Comparison of ENCODE assay signal across 13 mouse cellular contexts in the genomic region with DNA sequence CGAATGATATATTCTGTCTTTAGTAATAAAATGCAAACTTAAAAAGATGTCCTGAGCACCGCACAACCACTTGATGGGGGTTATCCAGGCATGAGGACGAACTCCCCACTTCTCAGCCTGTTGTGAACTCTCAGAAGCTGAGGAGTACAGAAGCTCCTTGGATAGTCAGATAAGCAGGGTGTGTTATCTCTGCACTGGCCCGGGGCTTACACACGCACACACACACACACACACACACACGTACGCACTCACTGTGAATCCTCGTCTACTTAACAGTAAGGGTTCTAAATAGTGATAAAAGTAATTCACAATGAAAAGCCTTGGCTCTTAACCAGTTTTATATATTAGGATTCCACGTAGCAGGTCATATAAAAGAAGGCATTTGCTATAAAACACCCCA.
"Had no signal": no experiment of that assay in that cellular context is flagged by ENCODE, and none has a peak within 500 bp of the region (broad histone marks: within the 10 kb centered on the region; RNA-seq: fewer than 3 reads in every experiment).

No protein-coding gene starts in this region.

- H3K27me3 ChIP-seq: neural tube, embryonic 15.5 days had no signal

- DNase-seq: kidney, adult 8-10 months; lung, embryonic 14.5 days; lung, postnatal 14 days; midbrain, embryonic 14.5 days; right cerebral cortex, adult 18-20 months; right cerebral cortex, postnatal 25 days; thymus, postnatal 36 days had no signal

- H3K9ac ChIP-seq: lung, embryonic 14.5 days; neural tube, embryonic 15.5 days had no signal

- H3K4me3 ChIP-seq: limb, embryonic 10.5 days; midbrain, embryonic 10.5 days; myocyte; neural tube, embryonic 15.5 days had no signal

- ATAC-seq: intestine, postnatal 0 days had no signal

- H3K4me1 ChIP-seq: limb, embryonic 10.5 days; midbrain, embryonic 10.5 days; neural tube, embryonic 15.5 days had no signal

- H3K27ac ChIP-seq: kidney, postnatal 0 days; limb, embryonic 10.5 days; midbrain, embryonic 10.5 days; neural tube, embryonic 15.5 days had no signal

- H3K4me2 ChIP-seq: lung, embryonic 14.5 days; neural tube, embryonic 15.5 days had no signal

- H3K9me3 ChIP-seq: limb, embryonic 10.5 days; midbrain, embryonic 10.5 days; neural tube, embryonic 15.5 days had no signal
